Mouse (Mus musculus): ENCODE measurements around the gene Cish. TPM values are rescaled to one million over a fixed set of nuclear protein-coding genes. Genes with fewer than 3 reads are reported as not detected.
A peak's percentile ranks its signal among the peaks of the same experiment; 100 is the strongest.

Gene Cish
- polyA plus RNA-seq, 1 experiment: 0.64 TPM

DNA sequence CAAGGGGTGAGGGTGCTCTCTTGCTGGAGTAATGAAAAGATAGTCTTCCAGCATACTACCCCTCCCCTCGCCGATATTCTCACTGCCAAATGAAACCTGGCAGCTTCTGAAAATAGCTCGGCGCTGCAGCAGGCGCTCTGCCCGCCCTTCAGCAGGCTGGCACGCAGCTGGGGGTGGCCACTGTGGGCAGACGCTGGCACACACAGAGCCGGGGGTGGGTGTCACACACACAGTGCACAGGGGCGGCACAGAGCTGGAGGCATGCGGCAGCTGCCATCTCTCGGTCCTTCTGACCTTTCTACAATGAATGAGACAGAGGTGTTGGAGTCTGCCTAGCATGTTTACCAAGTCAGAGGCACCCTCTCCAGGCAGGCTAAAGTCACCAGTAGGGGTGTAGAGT lies 41.4 kb upstream of the Cish start:
- Histone ChIP-seq H3K79me2 (ENCODE audit: control insufficient read depth, insufficient read depth) (no peaks in the 10 kb centered on the region), H3ac (ENCODE audit: control insufficient read depth, insufficient read length) (no peak overlapping the region), H3K36me3 (ENCODE audit: control insufficient read depth, insufficient read depth) (no peaks in the 10 kb centered on the region), H3K4me3 (no peak overlapping the region), H3K27me3 (ENCODE audit: control insufficient read depth, insufficient read depth, insufficient read length) (peaks cover 3% of the 10 kb centered on the region), H3K4me2 (ENCODE audit: low read depth) (peak overlapping the region; percentile 18)
- TF ChIP-seq TCF12 (IDR thresholded peaks at IDR 0.05; ENCODE audit: insufficient read depth, poor library complexity, severe bottlenecking): no peak
- no peak for TF ChIP-seq SRF (IDR thresholded peaks at IDR 0.05; ENCODE audit: control insufficient read depth, insufficient read length, low read depth)
- peak; percentile 43 to 91 (median 85) for TF ChIP-seq MYOG (IDR thresholded peaks at IDR 0.05; ENCODE audit: control insufficient read depth in 1 of 3, insufficient read depth in 1 of 3, insufficient read length in 2 of 3, low read depth in 2 of 3)
- TF ChIP-seq CEBPB (IDR thresholded peaks at IDR 0.05; ENCODE audit: insufficient read depth, poor library complexity, severe bottlenecking): no peak
- TF ChIP-seq E2F4 (IDR thresholded peaks at IDR 0.05; ENCODE audit: insufficient read depth): no peak
- peak; percentile 35 for TF ChIP-seq TCF3 (IDR thresholded peaks at IDR 0.05; ENCODE audit: insufficient read length, low read depth)
- no peak for TF ChIP-seq POLR2A (IDR thresholded peaks at IDR 0.05; ENCODE audit: insufficient read length, low read depth)
- peak in 2 of 3 experiments; percentile 68 to 89 for TF ChIP-seq MYOD1 (IDR thresholded peaks at IDR 0.05; ENCODE audit: control insufficient read depth in 1 of 3, insufficient read length in 2 of 3, low read depth in 2 of 3)

GRCm38 (mm10) chr9:107254925-107255324 lies 40.9 kb upstream of the Cish start:
- TF ChIP-seq SRF (IDR thresholded peaks at IDR 0.05; ENCODE audit: control insufficient read depth, insufficient read length, low read depth) (no peak), CEBPB (IDR thresholded peaks at IDR 0.05; ENCODE audit: insufficient read depth, poor library complexity, severe bottlenecking) (no peak), TCF12 (IDR thresholded peaks at IDR 0.05; ENCODE audit: insufficient read depth, poor library complexity, severe bottlenecking) (no peak), MYOG (IDR thresholded peaks at IDR 0.05; ENCODE audit: control insufficient read depth in 1 of 3, insufficient read depth in 1 of 3, insufficient read length in 2 of 3, low read depth in 2 of 3) (no peak), E2F4 (IDR thresholded peaks at IDR 0.05; ENCODE audit: insufficient read depth) (no peak), MAX (IDR thresholded peaks at IDR 0.05; ENCODE audit: low read depth) (no peak), USF1 (IDR thresholded peaks at IDR 0.05; ENCODE audit: low read depth) (no peak), POLR2AphosphoS2 (IDR thresholded peaks at IDR 0.05; ENCODE audit: insufficient read length, low read depth) (no peak), POLR2A (IDR thresholded peaks at IDR 0.05; ENCODE audit: insufficient read length, low read depth) (no peak), TCF3 (IDR thresholded peaks at IDR 0.05; ENCODE audit: insufficient read length, low read depth) (no peak), REST (IDR thresholded peaks at IDR 0.05; ENCODE audit: insufficient read depth, insufficient read length) (no peak), MYOD1 (IDR thresholded peaks at IDR 0.05; ENCODE audit: control insufficient read depth in 1 of 3, insufficient read length in 2 of 3, low read depth in 2 of 3) (no peak)
- Histone ChIP-seq H3K36me3 (ENCODE audit: control insufficient read depth, insufficient read depth) (no peaks in the 10 kb centered on the region), H3K27me3 (ENCODE audit: control insufficient read depth, insufficient read depth, insufficient read length) (peaks cover 3% of the 10 kb centered on the region), H3K79me2 (ENCODE audit: control insufficient read depth, insufficient read depth) (no peaks in the 10 kb centered on the region), H3K4me3 (no peak overlapping the region), H3ac (ENCODE audit: control insufficient read depth, insufficient read length) (no peak overlapping the region), H3K4me2 (ENCODE audit: low read depth) (peak overlapping the region; percentile 18)

- H3K4me2 ChIP-seq (ENCODE audit: low read depth): no peak overlapping the region
- H3K79me2 ChIP-seq (ENCODE audit: control insufficient read depth, insufficient read depth): no peaks in the 10 kb centered on the region
- no peak for TF ChIP-seq TCF3 (IDR thresholded peaks at IDR 0.05; ENCODE audit: insufficient read length, low read depth)
- no peak for TF ChIP-seq POLR2AphosphoS2 (IDR thresholded peaks at IDR 0.05; ENCODE audit: insufficient read length, low read depth)
- no peak for TF ChIP-seq USF1 (IDR thresholded peaks at IDR 0.05; ENCODE audit: low read depth)
- no peak for TF ChIP-seq MYOG (IDR thresholded peaks at IDR 0.05; ENCODE audit: control insufficient read depth in 1 of 3, insufficient read depth in 1 of 3, insufficient read length in 2 of 3, low read depth in 2 of 3)
- no peak for TF ChIP-seq MYOD1 (IDR thresholded peaks at IDR 0.05; ENCODE audit: control insufficient read depth in 1 of 3, insufficient read length in 2 of 3, low read depth in 2 of 3)
- no peak for TF ChIP-seq MAX (IDR thresholded peaks at IDR 0.05; ENCODE audit: low read depth)
- no peak for TF ChIP-seq TCF12 (IDR thresholded peaks at IDR 0.05; ENCODE audit: insufficient read depth, poor library complexity, severe bottlenecking)
- no peak for TF ChIP-seq REST (IDR thresholded peaks at IDR 0.05; ENCODE audit: insufficient read depth, insufficient read length)
- no peak for TF ChIP-seq POLR2A (IDR thresholded peaks at IDR 0.05; ENCODE audit: insufficient read length, low read depth)
- no peak for TF ChIP-seq CEBPB (IDR thresholded peaks at IDR 0.05; ENCODE audit: insufficient read depth, poor library complexity, severe bottlenecking)
- TF ChIP-seq SRF (IDR thresholded peaks at IDR 0.05; ENCODE audit: control insufficient read depth, insufficient read length, low read depth): no peak
- TF ChIP-seq E2F4 (IDR thresholded peaks at IDR 0.05; ENCODE audit: insufficient read depth): no peak
- peaks cover 3% of the 10 kb centered on the region for H3K27me3 ChIP-seq (ENCODE audit: control insufficient read depth, insufficient read depth, insufficient read length)
- no peaks in the 10 kb centered on the region for H3K36me3 ChIP-seq (ENCODE audit: control insufficient read depth, insufficient read depth)
- no peak overlapping the region for H3ac ChIP-seq (ENCODE audit: control insufficient read depth, insufficient read length)
- H3K4me3 ChIP-seq: no peak overlapping the region
Measured at GRCm38 (mm10) chr9:107255596-107255995, 40.2 kb upstream of the Cish start.

- no peaks in the 10 kb centered on the region for H3K79me2 ChIP-seq (ENCODE audit: control insufficient read depth, insufficient read depth)
- TF ChIP-seq MAX (IDR thresholded peaks at IDR 0.05; ENCODE audit: low read depth): no peak
- TF ChIP-seq SRF (IDR thresholded peaks at IDR 0.05; ENCODE audit: control insufficient read depth, insufficient read length, low read depth): no peak
- no peak for TF ChIP-seq CEBPB (IDR thresholded peaks at IDR 0.05; ENCODE audit: insufficient read depth, poor library complexity, severe bottlenecking)
- no peak for TF ChIP-seq POLR2A (IDR thresholded peaks at IDR 0.05; ENCODE audit: insufficient read length, low read depth)
- TF ChIP-seq USF1 (IDR thresholded peaks at IDR 0.05; ENCODE audit: low read depth): no peak
- no peak for TF ChIP-seq MYOG (IDR thresholded peaks at IDR 0.05; ENCODE audit: control insufficient read depth in 1 of 3, insufficient read depth in 1 of 3, insufficient read length in 2 of 3, low read depth in 2 of 3)
- no peaks in the 10 kb centered on the region for H3K36me3 ChIP-seq (ENCODE audit: control insufficient read depth, insufficient read depth)
- no peak overlapping the region for H3K4me2 ChIP-seq (ENCODE audit: low read depth)
- H3K27me3 ChIP-seq (ENCODE audit: control insufficient read depth, insufficient read depth, insufficient read length): no peaks in the 10 kb centered on the region
- no peak overlapping the region for H3ac ChIP-seq (ENCODE audit: control insufficient read depth, insufficient read length)
- no peak overlapping the region for H3K4me3 ChIP-seq
Measured at GRCm38 (mm10) chr9:107259571-107259970, 36.3 kb upstream of the Cish start.

DNA sequence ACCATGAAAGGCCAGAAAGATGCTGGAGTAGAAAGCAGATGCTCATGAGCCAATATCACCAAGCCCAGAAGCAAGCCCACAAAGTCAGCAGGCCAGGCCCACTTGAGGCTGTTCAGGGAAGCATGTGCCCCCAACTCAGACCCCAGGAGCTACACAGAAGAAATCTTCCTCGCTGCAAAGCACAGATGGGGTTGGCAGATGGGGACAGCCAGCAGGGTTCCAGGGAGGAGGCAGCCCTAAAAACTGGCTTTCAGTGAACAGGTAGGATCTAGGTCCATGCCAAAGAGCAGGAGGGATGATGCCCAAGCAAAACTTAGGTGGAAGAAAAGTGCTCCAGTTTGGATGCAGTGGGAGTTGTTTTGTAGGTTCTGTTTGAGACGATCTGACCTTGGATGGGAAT lies 35.4 kb upstream of the Cish start:
- TF ChIP-seq REST (IDR thresholded peaks at IDR 0.05; ENCODE audit: insufficient read depth, insufficient read length): no peak
- no peak for TF ChIP-seq TCF12 (IDR thresholded peaks at IDR 0.05; ENCODE audit: insufficient read depth, poor library complexity, severe bottlenecking)
- TF ChIP-seq MAX (IDR thresholded peaks at IDR 0.05; ENCODE audit: low read depth): no peak
- no peak for TF ChIP-seq POLR2AphosphoS2 (IDR thresholded peaks at IDR 0.05; ENCODE audit: insufficient read length, low read depth)
- no peak for TF ChIP-seq TCF3 (IDR thresholded peaks at IDR 0.05; ENCODE audit: insufficient read length, low read depth)
- no peak for TF ChIP-seq POLR2A (IDR thresholded peaks at IDR 0.05; ENCODE audit: insufficient read length, low read depth)
- TF ChIP-seq E2F4 (IDR thresholded peaks at IDR 0.05; ENCODE audit: insufficient read depth): no peak
- TF ChIP-seq SRF (IDR thresholded peaks at IDR 0.05; ENCODE audit: control insufficient read depth, insufficient read length, low read depth): no peak

More for the DNA sequence above, 35.4 kb upstream of the Cish start:
- Histone ChIP-seq H3K36me3 (ENCODE audit: control insufficient read depth, insufficient read depth) (no peaks in the 10 kb centered on the region), H3K4me3 (no peak overlapping the region), H3K79me2 (ENCODE audit: control insufficient read depth, insufficient read depth) (no peaks in the 10 kb centered on the region), H3K4me2 (ENCODE audit: low read depth) (no peak overlapping the region), H3ac (ENCODE audit: control insufficient read depth, insufficient read length) (no peak overlapping the region), H3K27me3 (ENCODE audit: control insufficient read depth, insufficient read depth, insufficient read length) (no peaks in the 10 kb centered on the region)

Data from myocyte (in vitro differentiated cells).